Mouse (Mus musculus) 416B (cell line): ENCODE results near the gene Lefty2.

Experiments used
- DNase-seq: peaks from one replicate; pipeline ENCODE4 v3.0.0; 2011; ENCODE audit warnings: low read depth

Gene Lefty2

GRCm38 (mm10) chr1:180892808-180893207 is at the start of gene Lefty2:
Lefty2 (plus strand) TSS chr1:180893108.
- DNase-seq: no peak

DNA sequence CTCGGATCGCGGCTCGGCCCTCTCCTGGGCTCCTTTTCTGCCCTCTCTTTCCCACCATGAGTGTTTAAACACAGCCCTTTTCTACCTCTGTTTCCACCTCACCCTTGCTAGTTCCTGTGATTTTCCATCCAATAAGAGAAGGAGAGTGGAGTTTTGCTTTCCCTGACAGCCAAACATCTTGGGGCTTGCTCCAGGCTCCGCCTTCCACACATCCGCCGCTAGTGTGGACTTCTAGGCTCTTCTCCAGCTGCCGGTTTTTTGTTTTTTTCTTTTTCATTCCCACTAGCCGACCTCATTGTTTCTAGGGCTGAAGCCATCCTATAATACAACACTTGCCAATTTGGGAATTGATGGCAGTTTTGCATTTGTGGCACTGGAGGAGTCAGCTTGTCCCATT is 44.8 kb upstream of the Lefty2 start:
- peak; percentile 92 for DNase-seq

DNA sequence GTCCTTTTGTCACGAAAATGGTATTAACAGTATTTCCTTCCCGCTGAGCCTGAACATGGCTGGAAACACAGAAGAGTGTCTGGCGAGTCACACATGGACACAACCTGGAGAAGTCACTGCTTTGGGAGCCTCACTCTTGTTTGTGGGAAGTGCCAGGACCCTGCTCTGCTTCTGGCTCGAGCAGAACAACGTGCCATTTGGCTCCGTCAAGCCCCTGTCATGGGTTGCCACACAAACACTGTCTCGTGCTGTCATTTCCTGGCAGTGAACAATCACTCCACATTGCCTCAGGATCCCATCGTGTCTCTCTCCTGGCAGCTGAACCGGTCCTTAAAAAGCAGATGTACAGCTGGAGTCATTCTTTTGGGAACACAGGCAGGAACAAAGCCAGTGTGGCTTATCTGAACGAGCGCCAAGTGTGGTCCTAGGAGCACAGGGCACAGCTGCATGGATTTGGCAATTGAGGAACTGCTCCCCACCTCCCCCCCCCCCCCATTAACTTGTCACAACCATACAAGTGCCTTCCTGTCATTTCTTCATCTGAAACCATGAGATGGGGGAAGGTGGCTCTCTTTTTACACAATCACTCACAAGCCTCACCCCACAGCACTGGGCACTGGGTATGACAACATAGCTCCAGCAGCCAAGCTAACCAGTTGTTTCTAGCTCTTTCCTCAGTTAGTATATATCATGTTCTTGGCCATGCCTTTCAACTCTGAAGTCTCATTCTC is 44.2 kb upstream of the Lefty2 start:
- DNase-seq: peak; percentile 97

- peak; percentile 63 for DNase-seq
Observed at GRCm38 (mm10) chr1:180849701-180850301, 43.1 kb upstream of the Lefty2 start.

DNA sequence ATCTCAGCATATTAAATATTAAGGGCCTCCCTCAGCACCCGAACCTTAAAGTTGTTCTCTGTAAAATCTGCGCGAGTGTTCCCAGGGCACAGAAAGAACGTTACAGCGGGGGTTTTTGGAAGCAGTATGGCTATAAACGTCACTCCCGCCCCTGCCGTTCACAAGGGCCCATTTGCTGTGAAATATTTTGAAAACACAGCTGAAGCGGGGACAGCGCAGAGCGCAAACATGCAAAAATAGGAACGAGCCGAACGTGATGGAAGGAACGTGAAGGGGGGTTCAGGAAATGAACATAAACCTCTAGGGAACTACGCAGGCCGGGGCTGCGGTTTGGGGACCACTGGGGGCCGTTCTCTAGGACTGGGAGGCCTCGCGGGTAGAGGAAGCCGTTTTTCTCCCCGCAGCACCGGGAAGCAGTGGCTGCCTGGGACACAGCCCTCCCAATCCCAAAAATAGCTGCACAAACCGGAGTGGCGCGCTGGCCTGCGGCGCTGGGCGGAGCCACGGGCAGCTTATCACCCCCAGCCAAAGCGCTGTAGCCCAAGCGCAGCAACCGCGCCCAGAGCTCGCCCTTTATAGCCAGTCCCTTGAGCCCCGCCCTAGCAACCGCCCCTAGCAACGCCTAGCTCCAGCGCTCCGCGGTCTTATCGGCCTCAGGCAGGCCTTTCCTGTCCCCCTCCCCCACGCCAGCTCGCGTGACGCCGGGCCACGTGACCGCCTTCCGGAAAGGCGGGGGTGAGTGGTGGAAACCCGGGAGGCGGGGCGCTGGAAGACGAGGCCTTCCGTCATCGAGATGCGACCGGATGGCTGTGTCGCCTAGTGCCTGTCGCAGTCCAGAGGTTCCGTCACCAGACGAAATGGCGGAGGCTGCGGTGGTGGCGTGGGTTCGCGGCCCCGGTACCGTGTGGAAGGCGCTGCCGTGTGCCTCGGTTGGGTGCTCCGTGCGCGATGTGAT is 42.3 kb upstream of the Lefty2 start, which contains the start of gene Sde2:
Sde2 (plus strand) TSS at position 812 of the 955 bp plus-strand sequence.
- DNase-seq: peak; percentile 100

GRCm38 (mm10) chr1:180858763-180859162 is 34.1 kb upstream of the Lefty2 start:
- peak; percentile 79 for DNase-seq

GRCm38 (mm10) chr1:180860030-180860429 is 32.9 kb upstream of the Lefty2 start:
- no peak for DNase-seq

- peak; percentile 75 for DNase-seq
Observed at GRCm38 (mm10) chr1:180863606-180864005, 29.3 kb upstream of the Lefty2 start.

GRCm38 (mm10) chr1:180866001-180866400 is 26.9 kb upstream of the Lefty2 start:
- DNase-seq: no peak

- DNase-seq: no peak
Observed at GRCm38 (mm10) chr1:180870122-180870650, 22.7 kb upstream of the Lefty2 start.

DNA sequence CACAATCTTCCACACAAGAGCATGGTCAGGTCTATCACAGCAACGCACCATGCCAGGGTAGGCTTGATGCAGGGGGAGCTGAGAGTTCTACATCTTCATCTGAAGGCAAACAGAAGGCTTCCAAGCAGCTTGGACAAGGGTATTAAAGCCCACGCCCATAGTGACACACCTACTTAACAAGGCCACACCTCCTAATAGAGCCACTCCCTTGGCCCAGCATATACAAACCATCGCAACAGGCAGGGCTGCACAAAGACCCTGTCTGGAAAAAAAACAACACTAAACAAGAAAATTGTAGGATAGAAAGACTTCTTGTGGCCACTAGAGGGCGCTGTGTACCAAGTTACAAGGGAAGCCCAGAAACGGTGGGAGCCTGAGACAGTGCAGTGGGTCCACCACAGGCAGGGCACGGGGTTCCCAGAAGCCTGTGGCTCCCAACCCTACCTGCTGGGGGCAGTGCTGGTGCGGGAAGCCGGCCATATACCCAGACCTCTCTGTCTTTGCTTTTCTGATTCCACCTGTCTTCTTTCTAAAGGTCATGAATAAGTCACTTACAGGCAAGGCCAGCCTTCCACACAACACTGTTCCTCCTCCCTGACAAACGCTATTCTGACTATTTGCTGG is 18.9 kb upstream of the Lefty2 start:
- peak; percentile 92 for DNase-seq

GRCm38 (mm10) chr1:180874615-180875014 is 18.3 kb upstream of the Lefty2 start:
- no peak for DNase-seq

GRCm38 (mm10) chr1:180875126-180875525 is 17.8 kb upstream of the Lefty2 start:
- DNase-seq: no peak

DNA sequence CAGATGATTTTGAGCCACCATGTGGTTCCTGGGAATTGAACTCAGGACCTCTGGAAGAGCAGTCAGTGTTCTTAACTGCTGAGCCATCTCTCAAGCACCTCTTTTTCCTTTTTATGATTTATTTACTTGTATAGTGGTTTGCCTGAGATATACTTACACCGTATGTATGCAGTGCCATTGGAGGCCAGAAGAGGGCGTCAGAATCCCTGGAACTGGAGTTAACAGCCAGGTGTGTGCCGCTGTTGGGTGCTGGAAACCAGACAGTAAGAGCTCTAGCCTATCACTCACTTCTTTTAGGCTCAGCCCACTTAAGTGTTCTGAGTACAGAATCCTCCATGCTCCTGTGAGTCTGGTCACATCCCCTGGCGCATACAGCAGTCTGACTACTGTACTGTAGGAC is 15.4 kb upstream of the Lefty2 start:
- no peak for DNase-seq

GRCm38 (mm10) chr1:180881768-180882167 is 11.1 kb upstream of the Lefty2 start:
- DNase-seq: peak; percentile 85

- DNase-seq: no peak
Observed at GRCm38 (mm10) chr1:180883731-180884130, 9.2 kb upstream of the Lefty2 start.

DNA sequence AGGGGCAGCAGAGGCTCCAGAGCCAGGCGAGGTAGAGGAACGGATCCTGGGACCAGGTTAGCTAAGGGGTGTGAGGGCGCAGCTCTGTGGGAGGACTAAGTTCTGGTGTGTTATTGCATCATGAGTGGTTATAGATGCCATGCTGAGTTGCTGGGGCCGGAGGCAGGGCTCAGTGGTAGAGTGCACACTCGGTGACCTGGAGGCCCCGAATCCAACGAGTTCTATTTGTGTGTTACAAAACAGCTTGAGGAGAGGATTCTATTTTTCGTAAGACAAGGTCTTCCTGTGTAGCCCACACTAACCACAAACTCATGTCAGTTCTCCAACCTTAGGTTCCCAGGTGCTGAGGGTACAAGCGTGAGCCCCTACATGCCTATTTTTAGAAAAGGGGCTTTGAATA is 8.4 kb upstream of the Lefty2 start:
- peak; percentile 81 for DNase-seq

GRCm38 (mm10) chr1:180888556-180889042 is 4.3 kb upstream of the Lefty2 start:
- DNase-seq: peak; percentile 87

GRCm38 (mm10) chr1:180889172-180889571 is 3.7 kb upstream of the Lefty2 start:
- DNase-seq: no peak

GRCm38 (mm10) chr1:180889841-180890240 is 3.1 kb upstream of the Lefty2 start:
- DNase-seq: peak; percentile 81
